Comparison of ENCODE assay signal across 8 mouse cellular contexts in genomic region chr11:101395110-101395509, GRCm38 (mm10). TPM values are rescaled to one million over a fixed set of nuclear protein-coding genes. Genes with fewer than 3 reads are reported as not detected.
DNase-seq lines count a peak whose midpoint lies in the region; ATAC-seq and TF ChIP-seq lines count a peak whose summit lies in the region.
"Had no signal": no experiment of that assay in that cellular context is flagged by ENCODE, and none has a peak within 500 bp of the region (broad histone marks: within the 10 kb centered on the region; RNA-seq: fewer than 3 reads in every experiment).

No protein-coding gene starts in this region.

- peaks cover 3% of the 10 kb centered on the region; the same call in 1 of the 2 replicates for H3K4me1 ChIP-seq in G1E (ENCODE audit: insufficient read depth, low read depth, low read length)
- no peaks in the 10 kb centered on the region for H3K4me1 ChIP-seq in embryonic facial prominence, embryonic 12.5 days
- H3K4me1 ChIP-seq in heart, embryonic 10.5 days: no peaks in the 10 kb centered on the region
- H3K4me1 ChIP-seq in lung, adult 2 months (ENCODE audit: control insufficient read depth, insufficient read depth, low read length): no peaks in the 10 kb centered on the region
- H3K4me1 ChIP-seq: midbrain, embryonic 12.5 days had no signal

- 4% methylated on average over 8 of the region's 8 CpGs for WGBS in embryonic facial prominence, embryonic 12.5 days
- WGBS in heart, embryonic 10.5 days: 6% methylated on average over 8 of the region's 8 CpGs
- WGBS in lung, adult 2 months: 1% methylated on average over 8 of the region's 8 CpGs

- 0 out of 2 replicates have a peak, but pooled peaks have one; percentile 37 for TF ChIP-seq CTCF in G1E (IDR thresholded peaks at IDR 0.05; ENCODE audit: low read depth, low read length)
- TF ChIP-seq CTCF in lung, adult 2 months (IDR thresholded peaks at IDR 0.05; ENCODE audit: insufficient read depth, low read length): peak; percentile 83

- peaks cover 28% of the 10 kb centered on the region for H3K27me3 ChIP-seq in G1E (ENCODE audit: insufficient read depth, low read length)
- no peaks in the 10 kb centered on the region for H3K27me3 ChIP-seq in embryonic facial prominence, embryonic 12.5 days
- H3K27me3 ChIP-seq in heart, embryonic 10.5 days (ENCODE audit: insufficient read depth, poor library complexity, severe bottlenecking): no peaks in the 10 kb centered on the region
- H3K27me3 ChIP-seq: midbrain, embryonic 12.5 days had no signal

- H3K9me3 ChIP-seq in G1E (replicated peaks): 0 out of 2 replicates have a peak, but pooled peaks cover 3% of the 10 kb centered on the region
- H3K9me3 ChIP-seq in embryonic facial prominence, embryonic 12.5 days: no peaks in the 10 kb centered on the region
- no peaks in the 10 kb centered on the region for H3K9me3 ChIP-seq in heart, embryonic 10.5 days
- H3K9me3 ChIP-seq: midbrain, embryonic 12.5 days had no signal

- H3K4me2 ChIP-seq in embryonic facial prominence, embryonic 12.5 days (replicated peaks): 0 out of 2 replicates have a peak overlapping the region, but pooled peaks have one; percentile 3
- H3K4me2 ChIP-seq: midbrain, embryonic 12.5 days had no signal

- no peak overlapping the region for H3K4me3 ChIP-seq in G1E (ENCODE audit: low read depth, low read length)
- H3K4me3 ChIP-seq in embryonic facial prominence, embryonic 12.5 days: no peak overlapping the region
- no peak overlapping the region for H3K4me3 ChIP-seq in heart, embryonic 10.5 days
- no peak overlapping the region for H3K4me3 ChIP-seq in lung, adult 2 months (replicated peaks; ENCODE audit: extremely low read depth, low read depth, low read length)
- H3K4me3 ChIP-seq: midbrain, embryonic 12.5 days had no signal

- no peaks in the 10 kb centered on the region for H3K36me3 ChIP-seq in G1E (replicated peaks)
- H3K36me3 ChIP-seq in embryonic facial prominence, embryonic 12.5 days: no peaks in the 10 kb centered on the region
- H3K36me3 ChIP-seq in heart, embryonic 10.5 days: no peaks in the 10 kb centered on the region
- H3K36me3 ChIP-seq: midbrain, embryonic 12.5 days had no signal

- ATAC-seq in G1E (ENCODE audit: extremely low read depth, insufficient number of reproducible peaks, low FRiP score, poor library complexity, severe bottlenecking): no peak
- ATAC-seq in embryonic facial prominence, embryonic 12.5 days (ENCODE audit: insufficient number of reproducible peaks, insufficient read depth, low FRiP score, low TSS enrichment): no peak

- no peak overlapping the region for H3K27ac ChIP-seq in embryonic facial prominence, embryonic 12.5 days
- no peak overlapping the region for H3K27ac ChIP-seq in heart, embryonic 10.5 days
- H3K27ac ChIP-seq: midbrain, embryonic 12.5 days had no signal

- no peak for TF ChIP-seq POLR2A in lung, adult 2 months (IDR thresholded peaks at IDR 0.05; ENCODE audit: borderline replicate concordance, extremely low read depth, low read depth, low read length)

- DNase-seq in G1E (ENCODE audit: low spot score): peak; percentile 26
- DNase-seq in adrenal gland, postnatal 10 days: peak; percentile 87
- DNase-seq in heart, embryonic 10.5 days (ENCODE audit: low spot score): peak; percentile 89
- DNase-seq in kidney, postnatal 25 days: peak; percentile 89 to 90
- DNase-seq in lung, adult 2 months: peak; percentile 46
- DNase-seq in right cerebral cortex, postnatal 25 days: peak; percentile 50

- H3K9ac ChIP-seq in embryonic facial prominence, embryonic 12.5 days: no peak overlapping the region
- H3K9ac ChIP-seq: midbrain, embryonic 12.5 days had no signal

RNA-seq across cellular contexts. Expression of gene Aarsd1, which starts 22.3 kb away (rescaled TPM):
- total RNA-seq in G1E (2014; fragmentation: Nextera tagmentation) (51.6 and 55.8 TPM in 2 replicates), G1E (2017) (47.0 and 50.9 TPM in 2 replicates)
- polyA plus RNA-seq in G1E (2012): 67.7 and 74.4 TPM in 2 replicates
- total RNA-seq in adrenal gland, postnatal 10 days (2021): 10 to 100 TPM; 33.1 to 37.3 TPM
- polyA plus RNA-seq in embryonic facial prominence, embryonic 12.5 days (2016; fragmentation: Nextera tagmentation; extraction: Ambion mirVana): 86.3 and 86.5 TPM in 2 replicates
- polyA plus RNA-seq in heart, embryonic 10.5 days (2016; fragmentation: Nextera tagmentation; extraction: Ambion mirVana): 60.4 and 66.6 TPM in 2 replicates
- polyA plus RNA-seq in lung, adult 2 months (2012; rRNA removed): 20.5 and 20.9 TPM in 2 replicates

RNA-seq across cellular contexts. Expression of gene G6pc, which starts 27.7 kb away (rescaled TPM):
- total RNA-seq in G1E (2014; fragmentation: Nextera tagmentation): not detected in 2 replicates
- total RNA-seq in G1E (2017): 0.05 TPM in 1 of 2 replicates, not detected in the other
- polyA plus RNA-seq in G1E (2012): not detected in 2 replicates
- total RNA-seq in adrenal gland, postnatal 10 days (2021): 10 to 100 TPM; 35.5 to 89.5 TPM
- not detected in 2 replicates for polyA plus RNA-seq in embryonic facial prominence, embryonic 12.5 days (2016; fragmentation: Nextera tagmentation; extraction: Ambion mirVana)
- polyA plus RNA-seq in heart, embryonic 10.5 days (2016; fragmentation: Nextera tagmentation; extraction: Ambion mirVana): not detected in 2 replicates
- polyA plus RNA-seq in lung, adult 2 months (2012; rRNA removed): 0.13 TPM in 1 of 2 replicates, not detected in the other
- polyA plus RNA-seq: midbrain, embryonic 12.5 days had no signal

RNA-seq across cellular contexts. Expression of gene Gm27029, which starts 29.5 kb away (rescaled TPM):
- total RNA-seq in G1E (2014; fragmentation: Nextera tagmentation) (3.0 TPM in 1 of 2 replicates, not detected in the other), G1E (2017) (0.87 and 2.1 TPM in 2 replicates)
- 0.58 and 0.90 TPM in 2 replicates for polyA plus RNA-seq in G1E (2012)
- total RNA-seq in adrenal gland, postnatal 10 days (2021): 1 to 10 TPM; 1.9 to 5.0 TPM
- 9.6 and 9.9 TPM in 2 replicates for polyA plus RNA-seq in embryonic facial prominence, embryonic 12.5 days (2016; fragmentation: Nextera tagmentation; extraction: Ambion mirVana)
- 18.5 and 26.1 TPM in 2 replicates for polyA plus RNA-seq in heart, embryonic 10.5 days (2016; fragmentation: Nextera tagmentation; extraction: Ambion mirVana)
- polyA plus RNA-seq in lung, adult 2 months (2012; rRNA removed): 0.22 and 0.36 TPM in 2 replicates

RNA-seq across cellular contexts. Expression of gene Rundc1, which starts 29.8 kb away (rescaled TPM):
- 5.0 and 6.0 TPM in 2 replicates for total RNA-seq in G1E (2014; fragmentation: Nextera tagmentation)
- total RNA-seq in G1E (2017): 6.7 and 7.6 TPM in 2 replicates
- polyA plus RNA-seq in G1E (2012): 6.7 and 7.2 TPM in 2 replicates
- 10 to 100 TPM; 16.1 to 17.8 TPM for total RNA-seq in adrenal gland, postnatal 10 days (2021)
- polyA plus RNA-seq in embryonic facial prominence, embryonic 12.5 days (2016; fragmentation: Nextera tagmentation; extraction: Ambion mirVana): 22.5 and 23.0 TPM in 2 replicates
- 16.1 and 18.3 TPM in 2 replicates for polyA plus RNA-seq in heart, embryonic 10.5 days (2016; fragmentation: Nextera tagmentation; extraction: Ambion mirVana)
- 21.7 and 22.4 TPM in 2 replicates for polyA plus RNA-seq in lung, adult 2 months (2012; rRNA removed)

RNA-seq across cellular contexts. Expression of gene Ptges3l, which starts 30.0 kb away (rescaled TPM):
- total RNA-seq in G1E (2014; fragmentation: Nextera tagmentation): not detected in 2 replicates
- total RNA-seq in G1E (2017): 0.12 and 0.33 TPM in 2 replicates
- 0.17 and 0.22 TPM in 2 replicates for polyA plus RNA-seq in G1E (2012)
- total RNA-seq in adrenal gland, postnatal 10 days (2021): 1 to 10 TPM; 5.6 to 9.5 TPM
- polyA plus RNA-seq in embryonic facial prominence, embryonic 12.5 days (2016; fragmentation: Nextera tagmentation; extraction: Ambion mirVana): 7.4 and 9.1 TPM in 2 replicates
- polyA plus RNA-seq in heart, embryonic 10.5 days (2016; fragmentation: Nextera tagmentation; extraction: Ambion mirVana): 57.6 and 95.1 TPM in 2 replicates
- 1.7 and 5.3 TPM in 2 replicates for polyA plus RNA-seq in lung, adult 2 months (2012; rRNA removed)

Comparison
In these comparisons a context has a peak if more than half of its experiments do, and no peak if none do; other contexts are left out.
1. DNase-seq: peak in every context shown above with its lines; median percentile 90 in kidney, postnatal 25 days; 89 in heart, embryonic 10.5 days; 87 in adrenal gland, postnatal 10 days; 50 in right cerebral cortex, postnatal 25 days; 46 in lung, adult 2 months; 26 in G1E.